Mouse (Mus musculus) cerebellum, adult 8-10 months (tissue): Measurements from ENCODE around the gene Ush1c.

ENCODE experiments used
- DNase-seq: peaks from one replicate; pipeline ENCODE4 v3.0.0; 2022

Gene Ush1c

DNA sequence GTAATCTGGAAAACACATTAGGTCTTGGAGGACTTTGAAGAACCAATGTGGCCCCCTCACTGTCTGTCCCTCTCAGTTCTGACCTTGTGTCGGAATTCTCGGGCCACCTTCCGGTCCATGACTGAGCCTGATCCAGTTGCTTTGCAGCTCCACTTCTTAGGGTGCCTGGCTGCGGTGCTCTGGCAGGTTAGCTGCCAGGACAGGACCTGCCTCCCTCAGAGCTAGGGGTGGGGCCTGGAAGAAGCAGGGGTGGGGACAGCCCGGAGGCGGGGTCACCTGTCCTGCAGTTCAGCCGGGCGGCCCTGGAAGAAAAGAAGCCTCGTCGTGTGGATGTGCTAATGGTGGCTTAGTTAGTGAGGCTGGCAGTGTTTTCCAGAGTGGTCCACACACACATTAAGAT is at the start of gene Ush1c:
Ush1c (minus strand) TSS at position 158 of the 400 bp plus-strand sequence.
- DNase-seq = no peak

DNA sequence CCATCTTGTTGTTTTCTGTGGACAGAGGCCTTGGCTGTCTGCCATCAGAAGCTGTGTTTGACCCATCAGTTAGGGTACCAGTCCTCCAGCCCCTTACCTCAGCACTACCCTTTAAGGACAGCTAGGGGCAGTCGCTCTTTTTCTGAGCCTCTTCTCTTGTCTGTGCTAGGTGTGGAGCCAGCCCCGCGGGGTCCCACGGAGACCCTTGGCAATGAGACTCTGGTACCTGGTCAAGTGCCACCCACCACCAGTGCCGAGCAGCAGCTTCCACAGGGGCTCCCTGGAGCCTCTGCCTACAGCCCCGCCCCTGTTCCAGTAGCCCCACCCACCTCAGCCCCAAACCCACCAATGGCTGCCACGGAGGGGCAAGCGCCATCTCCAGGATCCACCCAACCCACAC is 48.7 kb upstream of the Ush1c start:
- no peak for DNase-seq

DNA sequence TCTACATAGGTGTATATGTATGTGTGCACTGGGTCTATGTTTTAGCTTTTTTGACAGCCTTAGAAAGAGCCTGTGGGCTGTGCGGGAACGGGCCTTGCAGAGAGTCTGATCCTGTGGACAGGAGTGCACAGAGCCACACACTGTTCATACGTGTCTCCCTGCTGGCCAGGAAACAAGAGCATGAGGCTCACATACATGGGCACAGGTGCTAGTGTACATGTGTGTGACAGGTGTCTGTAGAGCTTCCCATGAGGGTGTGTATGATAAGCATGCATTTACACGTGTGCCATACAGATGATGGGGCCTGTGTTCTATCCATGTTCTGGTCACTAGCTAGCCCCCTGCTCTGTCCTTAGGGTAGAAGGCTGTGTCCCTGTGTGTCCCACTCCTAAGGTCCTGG is 48.1 kb upstream of the Ush1c start:
- DNase-seq = no peak

DNA sequence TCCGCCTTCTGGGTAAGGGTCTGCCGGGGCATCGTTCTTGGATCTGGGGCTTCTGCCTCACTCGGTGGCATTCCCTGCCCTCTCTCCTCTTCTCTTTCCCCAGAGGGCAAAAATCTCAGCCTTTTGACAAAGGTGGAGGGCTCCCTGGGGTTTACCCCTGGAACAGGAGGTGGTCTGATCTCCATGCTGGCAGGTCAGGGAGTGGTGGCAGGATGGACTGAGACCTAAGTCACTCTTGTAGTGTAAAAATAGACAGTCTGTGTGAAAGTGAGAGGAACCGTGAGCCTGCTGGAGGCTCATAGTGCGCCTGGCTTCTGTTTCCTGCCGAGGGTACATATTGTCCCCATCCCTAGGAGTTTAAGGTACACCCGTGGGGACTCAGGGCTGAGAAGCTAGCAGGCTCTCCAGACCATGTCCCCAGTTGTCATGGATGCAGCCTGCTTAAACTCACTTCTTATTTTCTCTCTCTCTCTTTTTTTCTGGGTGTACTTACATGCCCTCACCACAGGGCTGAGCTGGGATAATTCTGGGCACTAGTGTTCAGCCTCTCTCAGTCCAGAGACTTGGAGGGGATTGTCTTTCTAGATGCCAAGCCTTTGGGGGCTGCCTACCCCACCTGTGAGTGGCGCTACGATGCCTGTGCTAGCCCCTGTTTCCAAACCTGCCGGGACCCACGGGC is 47.0 kb upstream of the Ush1c start:
- DNase-seq = no peak

DNA sequence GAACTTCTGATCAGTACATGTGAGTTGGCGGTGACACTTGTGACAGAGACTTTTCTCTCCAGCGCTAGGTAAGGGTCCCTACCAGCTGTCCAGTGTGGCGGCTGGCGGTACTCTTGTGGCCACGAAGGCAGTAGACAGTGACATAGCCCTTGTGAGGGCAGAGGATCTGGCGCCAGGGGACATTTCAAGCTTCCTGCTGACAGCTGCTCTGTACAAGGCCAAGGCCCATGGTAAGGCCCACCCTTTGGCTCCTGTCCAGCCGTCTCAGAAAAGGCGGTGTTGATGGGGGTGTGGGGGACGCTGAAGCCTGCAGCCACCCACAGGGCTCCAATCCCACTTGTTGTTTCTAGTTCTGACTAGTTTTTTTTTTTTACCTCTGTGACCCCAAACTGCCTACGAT is 45.4 kb upstream of the Ush1c start:
- no peak for DNase-seq

DNA sequence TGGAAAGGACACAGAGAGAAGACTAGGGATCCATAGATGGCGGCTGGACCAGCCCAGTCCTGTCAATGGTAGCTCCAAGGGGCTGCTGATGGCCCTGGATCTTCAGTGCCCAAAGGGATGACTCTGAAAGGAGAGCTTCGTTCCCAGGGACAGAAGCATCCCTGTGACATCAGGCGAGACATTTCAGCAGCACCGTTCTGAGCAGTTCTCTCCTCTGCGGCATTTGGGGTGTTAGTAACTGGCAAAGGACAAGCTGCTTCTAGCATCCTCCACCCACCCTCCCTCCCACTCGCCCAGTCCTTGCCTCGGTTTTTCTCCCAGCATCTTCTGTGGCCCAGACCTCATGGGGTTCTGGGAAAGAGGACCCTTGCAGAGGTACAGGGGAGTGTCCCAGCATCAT is 44.0 kb upstream of the Ush1c start:
- no peak for DNase-seq

DNA sequence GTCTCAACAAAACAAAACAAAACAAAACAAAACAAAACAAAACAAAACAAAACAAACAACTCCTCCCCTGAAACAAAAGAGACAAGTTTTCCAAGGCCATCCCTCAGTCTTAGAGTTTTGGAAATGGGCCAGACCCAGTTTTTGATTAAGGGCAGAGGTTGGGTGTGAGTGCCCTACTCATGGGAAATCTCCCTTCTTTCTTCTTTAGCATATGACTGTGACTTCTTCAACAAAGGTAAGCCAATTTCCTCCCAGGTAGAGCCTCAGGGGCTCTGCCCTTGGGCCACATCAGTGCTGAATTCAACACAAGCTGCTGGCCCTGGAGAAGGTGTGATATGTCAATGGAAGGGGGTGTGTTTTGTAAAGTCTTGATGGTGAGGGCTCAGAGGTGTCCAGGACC is 42.6 kb upstream of the Ush1c start:
- no peak for DNase-seq

DNA sequence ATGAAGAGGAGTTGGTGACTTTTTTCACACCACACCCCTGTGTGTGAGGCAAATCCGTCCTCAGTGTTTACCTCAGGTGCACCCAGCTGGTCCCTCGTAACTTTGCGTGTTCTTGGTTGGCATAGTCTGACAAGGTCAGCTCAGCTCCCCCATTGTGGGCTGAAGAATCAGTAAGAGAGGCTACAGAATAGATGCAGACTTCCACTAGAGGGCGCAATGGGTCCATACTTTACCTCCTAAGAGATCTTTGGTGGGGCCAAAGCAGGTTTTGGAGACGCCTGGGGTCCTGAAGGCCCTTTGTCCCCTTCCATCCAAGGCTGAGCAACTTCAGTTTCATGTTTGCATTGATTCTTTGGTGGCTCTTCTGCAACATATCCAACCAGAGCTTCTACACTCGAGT is 41.6 kb upstream of the Ush1c start:
- peak; percentile 72 for DNase-seq

DNA sequence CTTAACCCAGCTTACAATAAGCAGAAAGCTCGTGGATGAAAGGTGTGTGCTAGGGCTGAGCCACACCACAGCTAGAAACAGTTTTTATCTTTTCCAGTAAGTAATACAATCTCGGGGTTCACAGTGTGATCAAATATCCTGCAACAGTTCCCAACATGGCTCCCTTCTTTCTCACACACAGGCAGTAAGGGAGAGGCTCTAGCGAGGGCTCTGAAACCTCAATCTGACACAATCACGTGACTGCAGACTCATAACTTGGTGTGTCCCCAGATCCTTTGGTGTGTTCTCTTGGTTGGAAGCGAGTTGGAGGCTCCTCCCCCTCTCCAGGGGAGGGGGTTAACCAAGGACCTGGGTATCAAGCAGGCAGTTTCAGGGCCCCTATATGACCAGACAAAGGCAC is 37.9 kb upstream of the Ush1c start:
- no peak for DNase-seq

DNA sequence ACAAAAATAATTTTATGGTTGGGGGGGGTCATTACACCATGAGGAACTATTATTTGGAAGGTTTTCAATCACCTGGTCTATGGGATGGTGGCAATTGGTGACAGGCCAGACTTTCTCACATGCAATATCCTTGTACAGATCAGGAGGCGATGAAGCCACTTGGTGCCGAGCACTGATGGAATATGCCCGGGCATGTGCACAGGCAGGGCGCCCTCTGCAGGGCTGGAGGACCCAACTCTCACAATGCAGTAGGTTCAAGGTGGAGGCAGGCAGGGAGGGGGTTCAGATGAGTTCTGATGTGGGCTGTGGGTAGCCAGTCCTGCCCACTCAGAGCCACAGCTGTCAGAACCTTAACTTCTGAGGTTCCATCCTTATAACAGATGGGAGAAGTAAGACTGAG is 13.5 kb upstream of the Ush1c start:
- DNase-seq = no peak

DNA sequence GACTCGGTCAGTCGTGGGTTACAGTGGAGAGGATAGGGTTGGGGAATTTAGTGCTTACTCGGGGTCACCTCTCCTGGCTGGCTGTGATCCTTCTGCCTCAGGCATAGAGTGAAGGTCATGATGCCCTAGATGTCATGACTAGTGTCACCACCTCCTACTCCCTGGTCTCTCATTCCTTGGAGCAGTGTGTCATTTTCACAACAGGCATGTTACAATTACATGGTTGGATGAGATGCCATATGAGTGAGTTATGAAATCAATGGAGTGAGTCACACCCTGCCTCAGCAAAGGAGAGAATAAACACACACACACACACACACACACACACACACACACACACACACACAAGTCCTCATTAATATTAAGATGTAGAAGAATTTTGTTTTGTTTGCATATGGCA is 9.3 kb upstream of the Ush1c start:
- DNase-seq = no peak

DNA sequence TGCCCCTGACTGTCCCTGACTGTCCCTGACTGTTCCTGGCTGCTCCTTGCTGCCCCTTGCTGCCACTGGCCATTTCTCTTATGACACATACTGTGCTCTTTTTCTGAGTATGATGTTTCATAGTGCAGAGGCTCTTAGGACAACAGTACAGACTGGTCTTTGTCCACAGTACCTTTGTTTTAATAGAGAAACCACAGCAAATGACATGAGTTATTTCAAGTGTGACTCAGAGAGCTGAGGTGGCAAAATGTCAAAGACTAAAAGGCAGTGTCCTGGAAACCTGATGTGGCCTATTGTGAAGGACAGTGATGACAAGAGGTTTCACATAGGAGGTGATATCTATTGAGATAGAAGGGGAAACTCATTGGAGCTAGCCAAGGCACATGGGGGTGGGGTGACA is 8.6 kb upstream of the Ush1c start:
- no peak for DNase-seq

DNA sequence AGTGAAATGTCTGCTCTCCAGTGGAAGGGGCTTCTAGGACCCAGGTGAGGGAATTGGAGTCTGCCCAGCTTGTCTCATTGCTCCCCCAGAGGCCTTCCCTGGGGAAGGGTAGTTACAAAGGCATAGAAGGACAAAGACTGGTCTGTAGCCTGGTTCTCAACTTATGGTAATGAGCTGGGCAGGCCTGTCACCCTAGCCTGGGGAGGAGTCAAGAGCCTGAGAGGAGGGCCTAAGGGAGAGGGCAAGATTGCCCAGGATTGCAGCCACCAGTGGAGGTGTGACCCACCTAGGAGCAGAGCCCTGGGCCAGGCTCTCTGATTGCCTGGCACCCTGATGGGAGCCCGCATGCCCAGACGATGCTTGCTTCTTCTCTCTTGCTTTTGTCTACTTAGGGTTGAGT is 2.4 kb upstream of the Ush1c start, which contains the start of gene Otog:
Otog (plus strand) TSS at position 292 of the 400 bp plus-strand sequence.
- DNase-seq = no peak

DNA sequence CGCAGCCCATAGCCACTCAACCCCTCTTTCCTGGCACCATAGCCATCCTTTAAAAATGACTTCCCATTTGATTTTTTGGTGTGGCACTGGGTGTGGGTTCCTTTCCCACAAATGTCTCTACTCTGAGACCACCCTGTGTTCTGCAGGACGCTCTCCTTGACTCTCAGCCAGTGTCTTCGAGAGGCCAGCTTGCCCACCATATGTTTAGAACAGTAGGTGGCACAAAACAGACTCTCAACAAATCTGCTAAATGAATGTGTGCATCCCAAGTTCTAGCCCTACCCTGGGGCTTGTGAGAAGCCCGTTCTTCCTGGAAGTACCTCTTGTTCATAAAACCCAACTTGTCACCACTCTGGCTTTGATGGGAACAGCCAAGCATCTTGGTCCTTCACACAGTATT is 1.8 kb upstream of the Ush1c start:
- peak; percentile 31 for DNase-seq

DNA sequence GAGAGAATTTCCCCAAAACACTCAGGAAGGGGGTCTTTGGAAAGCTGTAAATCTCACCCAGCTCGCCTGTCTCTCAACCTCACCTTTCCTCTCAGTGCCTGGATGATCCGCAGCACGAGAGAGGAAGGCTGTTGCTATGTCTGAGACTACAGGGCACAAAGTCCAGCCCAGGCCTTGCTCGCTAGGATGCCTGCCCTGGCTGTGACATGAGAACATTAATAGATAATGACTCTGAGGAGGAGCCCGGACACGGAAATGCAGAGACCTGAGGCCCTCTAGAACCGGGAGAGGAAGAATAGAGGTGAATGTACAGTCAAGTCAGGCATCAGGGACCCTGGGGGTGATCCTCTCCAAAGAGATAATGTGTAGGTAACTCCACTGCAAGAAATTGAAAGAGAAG is 1.1 kb downstream of the Ush1c start:
- DNase-seq = no peak

DNA sequence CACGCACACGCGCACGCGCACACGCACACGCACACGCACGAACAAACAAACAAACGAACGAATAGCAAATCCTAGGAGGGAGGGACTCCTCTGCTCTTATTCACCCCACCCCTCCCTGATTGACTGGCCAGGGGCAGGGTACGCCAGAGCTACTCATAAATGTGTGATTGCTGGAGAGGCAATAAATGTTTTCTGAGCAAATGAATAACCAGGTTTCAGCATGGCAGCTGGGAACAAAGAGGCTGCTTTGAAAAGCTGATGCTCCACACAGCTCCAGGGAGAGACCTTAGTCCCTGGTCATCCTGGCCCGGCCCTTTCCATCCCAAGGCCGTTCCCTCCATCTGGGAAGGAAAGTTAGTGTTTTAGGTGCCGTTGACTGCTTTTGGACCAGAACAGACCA is 1.9 kb downstream of the Ush1c start:
- DNase-seq = no peak

DNA sequence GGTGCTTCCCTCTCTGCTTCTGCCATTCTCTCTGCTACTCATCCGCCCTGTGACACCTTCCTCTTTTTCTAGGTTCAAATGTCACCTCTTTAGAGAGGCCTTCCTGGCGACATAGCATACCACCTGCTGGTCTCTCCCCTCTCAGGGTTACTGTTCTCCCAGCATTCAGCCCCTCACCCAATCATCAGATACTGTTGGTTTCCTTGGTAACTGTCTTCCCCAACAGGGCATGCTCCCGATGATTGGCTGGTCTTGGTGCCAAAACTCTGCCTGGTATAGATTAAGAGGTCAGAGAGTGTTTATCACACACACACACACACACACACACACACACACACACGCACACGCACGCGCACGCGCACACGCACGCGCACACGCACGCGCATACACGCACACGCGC is 2.4 kb downstream of the Ush1c start:
- DNase-seq = no peak

DNA sequence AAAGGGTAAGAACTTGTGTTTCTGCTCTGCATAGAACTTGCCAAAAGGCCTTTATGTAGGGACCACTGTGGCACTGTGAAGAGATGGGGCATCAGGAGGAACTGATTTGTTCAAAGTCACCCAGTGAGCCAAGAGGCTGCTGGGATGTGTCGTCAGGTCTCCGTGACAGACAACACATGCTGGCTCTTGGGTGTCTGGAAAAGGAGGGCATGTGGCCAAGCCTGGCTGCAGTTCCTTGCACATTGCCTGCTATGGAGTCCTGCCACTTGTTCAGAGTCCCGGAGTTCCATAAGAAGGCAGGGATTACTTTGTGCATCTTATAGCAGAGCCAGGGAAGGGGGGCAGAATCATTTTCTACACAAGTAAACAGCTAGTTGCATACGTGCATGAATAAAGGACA is 11.4 kb downstream of the Ush1c start:
- DNase-seq = peak; percentile 21

DNA sequence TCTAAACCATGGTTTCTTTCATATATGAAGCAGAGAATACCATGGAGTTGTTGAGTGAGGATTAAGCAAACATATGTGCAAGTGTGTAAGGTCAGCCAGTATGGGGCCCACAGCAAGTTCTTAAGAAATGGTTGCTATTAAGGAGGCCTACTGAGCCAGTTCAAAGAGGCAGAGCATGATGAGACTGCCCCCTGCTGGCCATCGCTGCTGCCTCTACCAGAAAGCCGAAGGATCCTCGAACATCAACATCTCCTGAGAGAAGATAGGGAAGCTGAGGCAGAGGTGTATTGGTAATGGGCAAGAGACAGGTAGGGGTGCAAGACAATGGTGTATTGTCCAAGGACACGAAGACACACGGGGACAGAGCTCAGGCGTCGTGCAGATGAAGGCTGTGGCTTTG is 12.1 kb downstream of the Ush1c start:
- DNase-seq = peak; percentile 60

DNA sequence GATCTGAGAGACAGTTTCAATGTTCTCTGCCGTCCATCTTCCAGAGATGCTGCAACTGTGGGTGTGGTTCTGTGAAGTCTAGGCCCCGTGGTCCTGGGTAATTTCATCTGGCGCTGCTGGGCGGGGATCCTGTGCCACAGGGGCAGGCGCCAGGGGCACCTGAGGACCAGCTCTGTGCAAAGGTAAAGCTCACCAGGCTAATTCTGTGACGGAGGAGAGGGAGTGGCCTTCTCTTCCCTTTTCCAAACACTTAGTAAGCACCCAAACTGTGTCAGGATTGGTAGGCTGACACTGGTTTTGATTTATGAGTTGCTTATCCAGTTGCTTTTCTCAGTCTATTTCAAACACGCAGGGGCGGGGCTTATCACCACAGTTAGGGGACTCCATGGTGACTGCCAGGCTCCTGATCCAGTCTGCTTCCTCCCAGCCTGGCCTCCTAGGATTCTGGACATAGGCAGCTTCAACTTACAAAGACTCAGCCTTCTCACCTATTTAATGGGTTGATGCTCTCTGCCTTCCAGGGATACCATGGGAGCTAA is 17.6 kb downstream of the Ush1c start:
- no peak for DNase-seq

DNA sequence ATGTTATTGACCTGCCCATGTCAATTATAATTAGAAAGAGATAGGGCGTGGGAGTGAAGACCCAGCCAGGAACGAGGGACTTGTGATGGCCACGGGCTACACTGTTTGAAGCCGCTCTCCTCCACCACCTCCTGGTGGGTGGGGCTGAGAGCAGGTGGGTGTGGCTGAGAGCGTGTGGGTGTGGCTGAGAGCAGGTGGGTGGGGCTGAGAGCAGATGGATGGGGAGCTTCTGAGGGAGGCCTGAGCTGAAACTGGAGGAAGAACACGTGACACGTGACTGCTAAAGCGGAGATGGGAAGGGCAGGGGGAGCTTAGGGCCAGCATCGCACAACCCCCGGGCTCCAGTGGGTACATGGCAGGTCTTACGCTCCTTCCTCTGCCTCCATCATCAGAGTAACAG is 19.9 kb downstream of the Ush1c start:
- no peak for DNase-seq

DNA sequence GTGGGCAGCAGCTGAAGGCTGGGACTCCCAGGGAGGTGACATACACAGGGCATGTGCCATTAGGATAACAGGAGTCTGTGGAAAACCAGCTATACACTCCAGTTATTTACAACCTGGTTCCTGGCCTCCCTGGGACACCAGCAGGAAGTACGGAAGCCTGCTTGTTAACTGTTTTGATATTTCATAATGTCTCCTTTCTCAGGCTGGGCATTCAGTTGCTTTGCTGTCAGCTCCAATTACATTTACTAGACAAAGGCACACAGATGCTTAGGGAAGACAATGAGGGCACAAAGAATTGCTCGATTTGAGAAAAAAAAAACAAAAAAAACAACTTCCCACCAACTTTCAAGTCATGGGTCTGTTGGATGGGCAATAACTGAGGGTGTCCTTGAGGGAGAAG is 21.8 kb downstream of the Ush1c start:
- no peak for DNase-seq

DNA sequence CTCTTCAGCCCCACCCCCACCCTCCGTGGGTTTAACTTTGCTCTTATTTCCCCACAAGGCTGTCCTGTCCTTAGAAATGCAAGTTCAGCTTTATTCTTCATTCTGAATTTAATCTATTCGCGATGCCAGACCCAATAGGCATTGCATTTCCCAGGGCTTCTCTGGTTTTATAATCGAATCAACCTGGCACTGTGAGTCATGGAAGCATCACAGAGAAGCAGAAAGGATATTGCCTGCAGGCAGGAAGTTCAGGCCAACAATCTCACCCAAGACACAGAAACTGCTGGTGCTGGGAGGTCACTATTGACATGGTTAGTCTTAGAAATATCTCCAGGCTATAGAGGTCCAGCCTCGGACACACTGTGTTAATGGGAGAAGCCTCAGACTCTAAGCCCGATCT is 28.0 kb downstream of the Ush1c start:
- no peak for DNase-seq

DNA sequence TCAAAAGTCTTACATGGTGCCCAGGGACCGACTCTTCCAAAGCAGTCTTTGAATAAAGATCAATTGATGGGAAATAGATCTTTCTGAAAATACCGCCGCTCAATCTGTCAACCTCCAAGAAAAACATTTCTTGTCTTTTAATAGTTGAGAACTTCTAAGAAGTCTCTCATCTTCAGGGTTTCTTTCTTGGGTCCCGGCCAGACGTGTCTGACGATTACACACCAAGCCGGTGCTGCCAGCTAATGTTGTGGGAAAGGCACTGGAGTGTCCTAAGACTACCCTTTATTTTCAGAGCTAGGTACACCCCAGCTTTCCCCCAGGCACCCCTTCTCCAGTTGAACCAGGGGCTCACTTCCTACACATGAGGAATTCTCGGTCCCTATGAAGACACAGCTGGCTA is 30.2 kb downstream of the Ush1c start:
- no peak for DNase-seq

DNA sequence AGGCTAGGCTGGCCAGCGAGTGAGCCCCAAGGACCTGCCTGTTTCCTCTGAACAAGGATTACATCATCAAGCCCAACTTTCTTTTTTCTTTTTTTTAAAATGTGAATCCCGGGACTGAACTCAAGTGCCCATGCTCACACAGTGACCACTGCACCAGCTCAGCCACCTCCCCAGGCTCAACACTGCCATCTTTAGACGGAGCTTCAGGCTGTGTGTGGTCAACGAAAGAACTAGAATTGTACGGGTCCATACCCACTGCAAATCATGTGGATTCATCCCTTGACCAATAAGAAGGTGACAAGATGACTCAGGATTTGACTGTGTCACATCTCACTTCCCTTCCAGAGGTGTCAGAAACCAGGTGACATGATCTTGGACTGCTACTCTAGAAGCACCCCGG is 33.5 kb downstream of the Ush1c start:
- no peak for DNase-seq
